Mouse (Mus musculus) retina, adult 2 months (tissue): ENCODE data around the gene Sowahc.

Experiments
- DNase-seq: peaks from one replicate; pipeline ENCODE4 v3.0.0-alpha.2; 2012; ENCODE audit warnings: low read depth, low spot score

Sowahc gene

DNA sequence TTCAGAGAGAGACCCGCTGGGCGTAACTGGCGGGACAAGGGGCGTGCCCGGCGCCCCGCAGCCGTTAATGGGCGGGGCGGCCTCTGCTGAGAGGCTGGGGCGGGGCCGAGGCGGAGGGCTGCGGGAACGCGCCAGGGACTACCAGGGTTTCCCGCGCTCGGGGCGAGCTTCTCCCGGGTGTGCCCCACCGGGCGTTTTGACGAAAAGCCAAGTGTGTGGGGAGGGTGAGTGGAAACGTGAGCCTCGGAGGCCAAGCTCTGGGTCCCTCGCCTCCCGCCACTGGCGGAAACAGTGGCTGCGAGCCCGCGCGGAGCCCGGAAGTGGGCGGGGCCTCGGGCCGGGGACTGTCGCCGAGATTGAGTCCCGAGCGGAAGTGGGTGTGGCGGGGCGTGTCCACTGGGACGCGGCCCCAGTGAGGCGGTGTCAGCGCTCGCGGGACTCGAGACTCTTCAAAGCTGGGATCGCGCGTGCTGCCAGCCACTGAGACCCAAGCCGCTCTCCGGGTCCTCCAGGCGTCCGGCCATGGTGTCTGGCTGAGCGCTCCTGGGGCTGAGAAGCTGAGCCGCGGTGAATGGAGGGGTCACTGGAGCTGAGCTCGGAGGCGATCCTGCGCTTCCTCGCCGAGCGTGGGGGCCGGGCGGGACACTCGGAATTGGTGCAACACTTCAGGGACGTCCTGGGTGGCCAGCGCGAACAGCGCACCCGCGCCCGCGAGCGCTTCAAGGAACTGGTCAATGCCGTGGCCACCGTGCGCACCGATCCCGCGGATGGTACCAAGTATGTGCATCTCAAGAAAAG, at the start of gene Sowahc, which contains the start of gene Sept10:
TSS of gene Sowahc (plus strand) at position 481 of the 798 bp plus-strand sequence.
TSS of gene Sept10 (minus strand) at position 375 of the 798 bp plus-strand sequence.
- DNase-seq, result peak; percentile 86

DNA sequence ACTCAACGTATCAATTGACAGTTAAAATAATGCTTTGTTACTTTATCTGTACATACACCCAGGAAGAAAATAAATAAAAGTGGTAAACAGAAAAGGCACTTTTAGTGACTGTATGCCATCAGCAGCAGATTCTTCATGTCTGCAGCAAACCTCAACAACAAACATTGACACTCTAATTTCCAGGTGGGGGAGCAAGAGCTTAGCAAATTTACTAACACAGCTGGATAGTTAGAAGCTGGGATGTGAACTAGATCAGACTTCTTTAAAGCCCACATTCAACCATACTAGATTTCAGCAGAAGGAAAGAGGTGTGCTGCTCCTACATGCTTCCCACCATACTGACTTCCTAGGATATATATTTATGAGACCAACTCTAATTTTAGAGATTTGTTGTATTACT, 49.2 kb upstream of the Sowahc start:
- no peak for DNase-seq

DNA sequence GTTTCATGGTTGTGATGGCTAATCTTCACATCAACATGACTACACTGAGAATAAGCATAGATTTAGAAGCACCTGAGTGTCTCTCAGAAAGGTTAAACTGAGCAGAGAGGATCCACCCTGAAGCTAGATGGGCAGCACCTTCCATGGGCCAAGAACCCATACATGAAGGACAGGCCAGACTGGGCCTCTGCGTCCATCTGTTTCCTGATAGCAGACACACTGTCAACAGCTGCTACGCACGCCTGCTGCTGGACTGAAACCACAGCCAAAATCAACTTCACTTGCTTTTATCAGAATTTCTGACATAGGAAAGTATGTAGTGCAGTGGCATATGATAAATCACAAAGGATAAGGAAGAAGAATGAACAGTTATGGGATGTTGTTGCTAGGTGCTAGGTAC, 42.1 kb upstream of the Sowahc start:
- DNase-seq, result no peak

DNA sequence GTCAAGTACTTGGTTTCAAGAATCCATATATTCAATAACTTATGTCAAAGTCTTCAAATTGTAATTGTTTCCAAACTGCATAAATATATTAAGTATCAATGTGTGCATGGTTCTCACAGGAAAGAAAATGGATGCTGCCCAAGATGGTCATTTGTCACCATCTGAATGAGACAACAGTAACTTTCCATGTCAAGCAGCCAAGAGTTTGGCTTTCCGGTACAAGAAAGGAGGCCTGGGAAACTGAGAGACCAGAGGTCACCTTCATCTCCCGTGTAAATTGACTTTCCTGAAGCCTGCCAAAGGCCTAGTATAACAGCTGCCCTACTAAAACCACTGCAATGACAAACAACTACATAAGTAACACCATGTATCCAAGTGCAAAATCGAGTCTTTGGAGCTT, 39.4 kb upstream of the Sowahc start:
- DNase-seq, result no peak

DNA sequence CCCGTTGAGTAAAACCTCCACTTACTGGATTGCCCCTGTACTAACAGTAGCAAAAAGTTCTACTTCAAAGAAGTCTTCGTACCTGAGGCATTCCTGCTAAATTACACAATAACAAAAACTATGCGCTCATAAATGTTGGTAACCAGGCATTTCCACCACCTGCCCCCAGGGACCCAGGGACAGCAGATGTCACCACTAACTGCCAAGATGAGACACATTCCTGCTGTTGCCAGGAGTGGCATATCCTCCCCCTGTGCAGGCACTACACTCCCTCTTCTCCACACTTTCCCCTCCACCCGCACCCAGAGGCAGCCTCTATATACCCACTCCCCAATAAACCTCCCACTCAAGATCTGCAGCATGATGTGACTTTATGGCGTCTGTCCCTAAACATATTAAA, 26.9 kb upstream of the Sowahc start:
- DNase-seq, result no peak

DNA sequence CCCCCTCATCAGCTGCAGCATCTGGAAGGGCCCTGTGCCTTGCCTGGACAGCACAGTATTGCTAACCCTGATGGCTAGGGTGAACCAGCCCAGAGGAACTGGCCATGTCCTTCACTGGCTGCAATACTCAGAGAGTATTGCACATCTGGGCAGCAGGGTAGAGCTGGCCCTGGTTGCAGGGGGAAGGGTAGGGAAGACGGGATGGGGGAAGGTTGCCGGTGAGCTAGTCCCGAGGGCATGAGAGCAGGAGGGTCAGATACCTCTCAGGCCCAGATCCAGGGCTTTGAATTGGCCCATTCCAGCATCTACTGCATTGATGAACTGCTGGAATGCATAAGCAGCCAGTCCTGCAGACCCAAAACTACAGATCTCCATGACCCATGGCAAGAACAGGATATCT, 25.0 kb upstream of the Sowahc start:
- DNase-seq, result no peak

DNA sequence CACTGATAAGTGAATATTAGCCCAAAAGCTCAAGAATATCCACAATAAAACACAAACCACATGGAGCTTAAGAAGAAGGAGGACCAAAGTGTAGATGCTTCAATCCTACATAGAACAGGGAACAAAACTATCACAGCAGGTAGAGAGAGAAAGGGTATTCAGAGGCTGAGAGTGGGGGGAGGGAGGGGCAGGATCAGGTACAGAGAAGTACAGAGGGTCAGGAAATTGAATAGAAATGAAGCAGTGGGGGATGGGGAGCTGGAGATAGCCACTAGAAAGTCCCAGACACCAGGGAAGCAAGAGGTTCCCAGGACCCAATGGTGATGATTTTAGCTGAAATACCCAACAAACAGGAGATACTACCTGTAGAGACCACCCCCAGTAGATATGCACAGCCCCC, 21.7 kb upstream of the Sowahc start:
- no peak for DNase-seq

DNA sequence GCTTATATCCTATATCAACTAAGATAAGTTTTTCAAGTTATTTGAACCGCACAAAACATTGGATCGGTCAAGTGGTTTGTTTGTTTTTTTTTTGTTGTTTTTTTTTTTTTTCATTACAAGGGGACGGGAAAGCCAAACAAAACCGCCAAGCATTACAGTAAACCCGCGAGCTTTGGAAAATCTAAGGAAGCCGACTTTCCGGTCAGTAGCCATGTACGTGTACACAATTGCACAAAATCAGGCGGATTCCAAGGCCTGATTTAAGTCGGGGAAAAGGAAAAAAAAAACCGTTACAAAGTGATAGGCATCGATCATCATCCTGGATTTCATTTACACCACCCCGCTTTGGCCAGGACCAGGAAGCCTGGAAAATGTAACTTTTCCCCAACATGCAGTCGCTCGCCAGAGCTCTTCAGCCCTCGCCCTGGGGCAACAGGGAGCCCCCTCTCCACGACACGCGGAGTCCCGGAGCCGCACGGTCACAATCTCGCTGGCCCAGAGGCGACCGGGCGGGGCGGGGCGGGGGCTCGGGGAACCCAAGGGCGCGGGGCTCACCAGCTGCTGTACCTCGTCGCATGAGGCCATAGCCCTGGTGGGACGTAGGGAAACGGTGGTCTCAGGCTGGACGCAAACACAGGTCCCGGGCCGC, 805 bp upstream of the Sowahc start:
- no peak for DNase-seq

DNA sequence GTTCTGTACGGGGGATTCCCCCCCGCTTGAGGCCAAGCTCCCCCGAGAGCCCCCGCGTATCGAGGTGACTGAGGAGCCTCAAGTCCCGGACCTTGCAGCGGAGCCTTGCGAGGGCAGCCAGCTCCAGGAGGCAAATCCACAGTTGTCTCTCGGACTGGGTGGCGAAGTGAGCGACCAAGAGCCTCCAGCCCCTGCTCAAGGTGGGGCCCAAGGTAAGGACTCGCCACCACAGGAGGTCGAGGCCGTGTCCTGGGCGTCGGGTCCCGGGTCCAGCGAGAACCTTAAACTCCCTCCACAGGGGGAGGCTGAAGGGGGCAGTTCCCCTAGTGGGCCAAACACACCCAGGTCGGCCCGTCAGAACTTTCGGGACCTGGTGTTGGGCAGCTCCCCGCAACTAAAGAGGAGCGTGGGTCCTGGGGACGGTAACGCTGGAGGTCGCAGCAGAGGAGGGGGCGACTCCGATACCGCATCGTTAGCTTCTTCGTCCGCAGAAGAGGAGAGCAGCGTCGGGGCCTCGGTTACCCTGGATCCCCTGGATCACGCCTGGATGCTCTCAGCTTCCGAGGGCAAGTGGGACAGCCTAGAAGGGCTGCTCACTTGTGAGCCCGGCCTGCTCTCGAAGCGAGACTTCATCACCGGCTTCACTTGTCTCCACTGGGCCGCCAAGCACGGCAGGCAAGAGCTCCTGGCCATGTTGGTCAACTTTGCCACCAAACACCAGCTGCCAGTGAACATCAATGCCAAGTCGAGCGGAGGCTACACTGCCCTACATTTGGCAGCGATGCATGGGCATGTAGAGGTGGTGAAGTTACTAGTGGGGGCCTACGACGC, 733 bp downstream of the Sowahc start:
- DNase-seq, result no peak

DNA sequence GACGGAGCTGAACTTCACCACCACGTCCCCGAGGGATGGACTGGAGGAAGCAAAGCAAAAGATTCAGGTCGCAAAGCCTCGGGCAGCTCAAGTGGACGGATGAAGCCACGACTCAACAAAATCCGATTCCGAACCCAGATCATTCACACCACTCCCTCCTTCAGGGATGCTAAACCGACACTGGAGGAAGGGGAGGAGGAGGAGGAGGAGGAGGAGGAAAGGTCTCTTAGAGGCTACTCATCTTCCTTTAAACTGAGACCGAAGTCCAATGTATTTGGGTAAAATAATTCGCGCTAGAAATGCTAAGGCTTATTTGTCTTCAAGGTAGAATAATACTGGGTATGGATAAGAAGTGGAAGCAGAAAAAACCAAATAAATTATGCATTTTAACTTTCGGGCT, 1.5 kb downstream of the Sowahc start:
- no peak for DNase-seq

DNA sequence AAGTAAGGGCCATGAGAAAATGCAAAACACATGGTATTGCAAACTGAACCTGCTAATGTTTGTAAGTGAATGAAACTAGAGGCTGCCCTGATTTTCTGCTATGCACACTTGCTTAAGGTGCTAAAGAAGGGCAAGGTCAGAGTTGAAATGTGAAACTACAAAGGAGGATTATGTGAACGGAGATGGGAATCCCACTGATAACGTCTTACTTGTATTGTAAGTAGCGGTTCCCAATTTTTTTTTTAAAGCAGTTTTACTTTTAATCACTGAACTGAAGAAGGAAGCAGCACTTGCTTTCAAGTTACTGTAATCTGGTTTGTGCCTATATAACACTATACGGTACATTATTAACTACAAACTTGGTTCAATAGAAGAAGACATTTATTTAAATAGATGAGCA, 2.1 kb downstream of the Sowahc start:
- no peak for DNase-seq

DNA sequence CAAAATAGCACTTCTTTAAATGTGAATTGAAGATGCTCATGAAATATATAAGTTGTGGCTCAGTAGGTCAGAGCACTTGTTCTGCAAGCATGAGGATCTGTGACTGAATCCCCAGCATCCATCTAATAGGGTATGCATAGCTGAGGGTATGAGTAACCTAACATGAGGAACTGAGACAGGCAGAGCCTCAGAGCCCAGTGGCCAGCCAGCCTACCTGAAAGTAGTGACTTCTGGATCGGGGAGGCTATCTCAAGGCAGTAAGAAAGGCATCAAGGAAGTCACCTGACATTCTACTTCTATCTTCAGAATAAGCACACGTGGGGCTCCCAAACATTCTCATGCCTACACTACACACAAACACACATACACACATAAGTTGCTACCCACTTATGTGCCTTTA, 3.4 kb downstream of the Sowahc start:
- DNase-seq, result no peak

DNA sequence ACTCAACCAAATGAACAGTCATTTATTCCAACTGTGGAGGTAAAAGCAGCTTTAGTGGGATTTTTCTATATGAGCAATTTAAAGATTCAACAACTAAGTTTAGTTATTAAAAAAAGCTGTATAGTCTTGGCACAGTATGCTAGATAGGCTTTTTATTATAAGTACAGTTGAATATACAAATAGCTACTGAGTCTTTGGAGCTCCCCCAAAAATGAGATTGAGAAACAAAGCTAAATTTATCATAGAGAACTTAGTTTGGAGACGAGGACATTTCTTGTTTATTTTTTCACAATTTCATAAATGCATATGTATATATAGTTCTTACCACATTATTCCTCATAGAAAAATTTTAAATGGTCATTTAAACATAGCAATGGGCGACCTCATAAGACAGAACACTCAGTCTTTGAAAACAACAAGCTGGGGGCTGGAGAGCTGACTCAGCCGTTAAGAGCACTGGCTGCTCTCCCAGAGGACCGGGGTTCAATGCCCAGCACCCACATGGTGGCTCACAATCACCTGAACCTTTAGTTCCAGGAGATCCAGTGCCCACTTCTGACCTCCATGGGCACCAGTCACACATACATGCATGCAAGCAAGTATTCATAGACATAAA, 7.6 kb downstream of the Sowahc start:
- DNase-seq, result no peak

DNA sequence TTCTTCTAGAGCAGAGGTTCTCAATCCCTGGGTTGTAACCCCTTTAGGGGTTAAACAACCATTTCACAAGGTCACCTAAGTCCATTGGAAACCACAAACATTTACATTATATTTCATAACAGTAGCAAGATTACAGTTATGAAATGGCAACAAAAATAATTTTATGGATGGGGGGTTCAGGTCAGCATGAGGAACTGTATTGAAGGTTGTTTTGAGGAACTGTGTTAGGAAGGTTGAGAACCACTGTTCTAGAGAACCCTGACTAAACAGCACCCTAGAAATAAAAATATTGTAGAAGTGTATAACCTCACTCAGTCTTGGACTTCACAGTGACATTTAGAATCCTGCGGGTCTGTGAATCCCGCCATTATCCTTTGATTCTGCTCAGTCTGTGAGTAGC, 13.5 kb downstream of the Sowahc start:
- no peak for DNase-seq

DNA sequence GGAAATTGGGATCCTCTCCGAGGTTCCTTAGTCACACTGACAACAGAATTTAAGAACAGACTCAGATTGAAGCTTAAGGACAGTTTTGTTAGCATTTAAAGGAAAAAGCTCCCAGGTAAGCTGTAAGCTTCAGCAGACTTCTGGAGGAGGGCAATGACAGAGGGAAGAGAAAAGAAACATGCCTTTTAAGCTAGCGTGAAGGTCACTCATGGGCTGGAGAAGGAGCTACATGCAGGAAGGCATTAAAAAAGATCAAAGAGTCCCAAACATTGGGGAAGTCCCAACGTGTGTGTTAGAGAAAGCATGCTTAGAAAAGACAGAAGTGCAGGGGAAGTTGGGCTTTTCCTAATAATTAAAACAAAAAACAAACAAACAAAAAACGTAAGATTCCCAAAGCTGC, 14.1 kb downstream of the Sowahc start:
- DNase-seq, result no peak

DNA sequence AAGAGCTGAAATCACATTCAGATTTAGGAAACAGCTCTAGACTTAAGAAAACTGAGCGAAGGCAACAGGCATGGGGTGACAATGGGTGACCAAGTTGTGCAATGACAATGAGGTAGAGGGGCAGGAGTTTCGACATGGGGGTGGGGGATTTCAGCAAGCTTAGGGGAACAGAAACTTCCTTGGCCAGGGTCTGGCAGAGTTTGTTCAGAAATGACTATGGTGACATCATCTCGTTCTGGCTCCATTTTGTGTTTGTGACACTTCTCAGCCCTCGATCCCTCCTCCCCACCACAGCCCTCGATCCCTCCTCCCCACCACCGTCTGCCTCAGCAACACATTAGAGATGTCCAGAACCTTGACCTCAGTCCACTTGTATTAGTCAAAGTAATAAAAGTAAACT, 14.7 kb downstream of the Sowahc start:
- DNase-seq, result no peak

DNA sequence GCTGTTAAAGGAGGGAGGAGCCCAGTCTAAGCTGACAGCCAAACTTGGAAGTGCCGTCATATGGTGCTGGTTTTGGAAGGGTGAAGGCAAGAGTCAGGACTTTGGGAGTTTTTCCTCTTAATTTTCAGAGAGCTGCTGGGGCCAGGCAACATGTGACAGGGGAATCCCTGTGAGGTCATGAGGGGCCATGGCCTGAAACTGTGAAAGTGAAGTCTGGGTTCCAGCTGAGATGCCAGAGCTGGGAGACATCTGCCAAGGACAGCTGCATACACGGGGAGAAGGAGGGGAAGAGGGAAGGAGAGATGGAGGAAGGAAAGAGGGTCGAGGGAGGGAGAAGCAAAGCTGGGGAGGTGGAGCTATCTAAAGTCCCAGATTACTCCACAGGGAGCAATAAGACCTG, 16.0 kb downstream of the Sowahc start:
- DNase-seq, result no peak

DNA sequence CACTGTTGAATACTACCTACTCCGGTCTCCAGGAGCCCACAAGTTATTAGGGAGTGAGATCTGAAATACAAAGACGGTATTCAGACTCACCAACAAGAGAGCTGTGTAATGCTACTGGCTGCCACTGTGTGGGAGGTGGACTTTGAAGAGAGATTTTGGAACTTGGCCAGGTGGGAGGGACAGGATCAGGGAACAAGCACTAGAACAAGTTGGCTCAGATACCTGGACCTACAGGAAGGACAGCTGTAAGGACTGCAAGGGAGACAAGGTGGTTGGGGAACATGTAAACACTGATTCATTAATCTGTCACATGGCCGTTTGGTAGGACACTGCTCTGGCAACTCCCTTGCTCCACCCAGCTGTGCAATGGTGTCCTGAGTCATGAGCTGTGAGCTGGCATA, 19.4 kb downstream of the Sowahc start:
- DNase-seq, result no peak

DNA sequence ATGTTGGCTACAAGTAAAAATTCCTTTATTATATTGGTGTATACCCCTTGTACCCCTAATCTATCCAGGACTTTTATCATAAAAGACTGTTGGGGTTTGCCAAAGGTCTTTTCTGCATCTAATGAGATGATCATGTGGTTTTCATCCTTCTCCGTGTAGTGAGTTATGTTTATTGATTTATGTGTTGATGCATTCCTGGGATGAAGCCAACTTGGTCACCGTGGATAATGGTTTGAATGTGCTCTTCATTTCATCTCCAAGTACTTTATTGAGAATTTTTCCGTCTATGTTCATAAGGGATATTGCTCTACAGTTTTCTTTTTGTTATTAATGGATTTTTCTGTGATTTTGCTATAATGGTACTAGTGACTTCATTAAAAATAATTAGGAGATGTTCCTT, 27.8 kb downstream of the Sowahc start:
- no peak for DNase-seq

DNA sequence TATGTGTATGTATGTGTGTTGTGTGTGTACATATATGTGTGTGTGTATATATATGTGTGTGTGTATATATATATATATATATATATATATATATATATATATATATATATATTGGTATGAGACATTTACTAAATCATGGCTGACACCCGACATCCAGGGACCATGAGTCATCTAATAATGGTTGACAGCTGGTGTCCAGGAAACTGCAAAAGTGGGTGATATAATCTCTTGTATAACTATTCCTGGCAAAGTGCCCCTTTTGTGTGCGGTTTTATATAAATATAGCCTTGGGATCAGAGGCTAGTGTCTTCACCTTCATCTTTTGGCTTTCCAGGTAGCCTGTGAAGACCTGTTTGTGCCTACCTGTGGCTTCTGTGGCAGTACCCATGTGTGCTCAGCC, 28.9 kb downstream of the Sowahc start:
- DNase-seq, result no peak

DNA sequence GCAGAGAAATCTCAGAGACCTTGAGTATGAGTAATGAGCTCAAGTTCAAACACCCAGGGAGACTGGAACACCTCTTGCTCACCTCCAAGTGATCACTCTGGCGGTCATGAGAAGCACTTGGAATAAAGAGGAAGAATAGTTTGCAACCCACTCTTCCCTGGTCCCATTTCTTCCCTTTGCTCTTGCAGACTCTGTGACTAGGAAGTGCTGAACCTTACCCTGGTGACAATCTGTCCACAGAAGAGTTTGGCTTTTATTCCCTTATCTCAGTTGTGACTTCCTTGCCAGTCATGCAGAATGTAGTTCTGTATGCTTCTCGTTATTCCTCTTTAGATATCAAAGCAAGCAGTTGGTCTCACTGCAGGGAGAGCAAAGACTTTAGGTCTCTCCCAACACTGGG, 30.2 kb downstream of the Sowahc start:
- DNase-seq, result no peak

DNA sequence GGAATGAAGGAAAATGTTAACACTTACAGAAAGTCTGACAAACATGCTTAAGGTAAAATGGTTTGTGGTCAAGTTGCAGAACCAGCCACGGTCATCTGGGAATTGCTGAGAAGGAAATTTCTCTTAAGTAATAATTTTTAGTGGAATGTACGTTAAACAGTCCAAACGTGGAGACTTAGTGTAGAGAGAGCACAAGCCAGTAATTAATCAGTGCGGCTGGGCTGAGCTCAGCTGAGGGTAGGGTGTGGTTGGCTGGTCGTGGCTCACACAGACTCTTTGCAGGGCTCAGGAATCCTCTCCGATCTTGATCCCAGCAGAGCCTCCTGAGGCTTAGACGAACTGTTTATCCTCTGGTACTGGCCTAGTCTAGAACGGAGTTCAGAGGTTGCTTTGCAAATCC, 30.6 kb downstream of the Sowahc start:
- no peak for DNase-seq
